Mouse (Mus musculus) cortical plate, adult 2 months (tissue): Measurements from ENCODE around the gene Foxo6.

ENCODE experiments used
- CTCF ChIP-seq: fragments of 200-500 bp; IDR thresholded peaks from 2 replicates; pipeline ENCODE4 v1.5.1; 2011; ENCODE audit warnings: mild to moderate bottlenecking, control low read depth, low read length; ENCODE audit not compliant: insufficient read depth; ENCODE audit errors: extremely low read depth
- POLR2A ChIP-seq: fragments of 200-500 bp; IDR thresholded peaks from 2 replicates; pipeline ENCODE4 v1.6.1; 2011; ENCODE audit warnings: mild to moderate bottlenecking, low read length, control low read depth; ENCODE audit not compliant: insufficient read depth; ENCODE audit errors: extremely low read depth

DNA sequence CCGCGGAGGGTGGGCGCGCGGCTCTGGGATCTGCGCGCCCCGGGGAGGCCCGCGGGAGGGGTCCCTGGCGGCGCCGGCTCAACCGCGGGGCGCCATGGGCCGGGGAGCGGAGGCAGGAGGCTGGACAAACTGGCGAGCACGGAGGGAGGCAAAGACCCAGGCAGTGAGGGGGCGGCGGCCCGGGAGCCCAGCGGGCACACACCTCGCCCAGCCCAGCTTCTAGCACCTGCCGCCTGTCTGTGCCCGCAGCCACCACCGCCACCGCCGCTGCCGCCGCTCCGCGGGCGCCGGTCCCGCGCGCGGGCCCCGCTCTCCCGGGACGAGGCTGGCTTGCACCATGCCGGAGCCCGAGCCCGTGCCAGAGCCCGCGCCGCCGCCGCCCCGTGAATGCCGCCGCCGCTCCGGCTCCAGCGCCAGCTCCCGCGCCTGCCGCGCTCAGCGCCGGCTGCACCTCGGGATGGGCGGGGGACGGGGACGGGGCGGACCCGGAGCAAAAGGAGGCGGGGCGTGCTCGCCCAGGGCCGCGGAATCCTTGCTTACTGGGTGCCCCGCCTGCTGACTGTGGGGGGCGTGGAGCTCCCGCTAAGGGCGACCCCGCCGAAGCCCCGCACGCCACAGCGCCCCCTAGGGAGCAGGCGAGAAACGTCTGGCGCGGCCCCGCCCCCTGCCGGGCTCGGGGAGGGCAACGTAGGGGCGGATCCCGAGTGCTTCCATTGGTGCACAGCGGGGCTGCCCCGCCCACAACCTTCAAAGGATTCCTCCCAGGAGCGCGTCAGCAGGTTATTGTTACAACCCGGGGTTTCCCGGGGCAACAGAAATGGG, at the start of gene Foxo6:
- TF ChIP-seq POLR2A (no peak), CTCF (peak; percentile 41)
